Mouse (Mus musculus): ENCODE data around the gene Ppp1r13b. TPM values are rescaled to one million over a fixed set of nuclear protein-coding genes. Genes with fewer than 3 reads are reported as not detected.
"Not testable (repeated sequence)": the region's sequence is repeated elsewhere in the genome, so short reads cannot be mapped to it uniquely, and the experiment has no call there.

The Ppp1r13b gene
- 16.6 and 24.9 TPM in 2 replicates for polyA plus RNA-seq (2012; rRNA removed)

GRCm38 (mm10) chr12:111907970-111908681, at the start of gene Ppp1r13b:
Ppp1r13b (minus strand) TSS chr12:111908110.
- peak; percentile 82 for DNase-seq (ENCODE audit: low spot score)

- DNase-seq (ENCODE audit: low spot score): no peak
Measured at GRCm38 (mm10) chr12:111956173-111956572, 48.3 kb upstream of the Ppp1r13b start.

GRCm38 (mm10) chr12:111951701-111952100, 43.8 kb upstream of the Ppp1r13b start:
- no peak for DNase-seq (ENCODE audit: low spot score)

- DNase-seq (ENCODE audit: low spot score): no peak
Measured at GRCm38 (mm10) chr12:111950486-111950885, 42.6 kb upstream of the Ppp1r13b start.

- no peak for DNase-seq (ENCODE audit: low spot score)
Measured at GRCm38 (mm10) chr12:111946716-111947115, 38.8 kb upstream of the Ppp1r13b start.

- DNase-seq (ENCODE audit: low spot score): not testable (repeated sequence)
Measured at GRCm38 (mm10) chr12:111945765-111946655, 38.1 kb upstream of the Ppp1r13b start.

- no peak for DNase-seq (ENCODE audit: low spot score)
Measured at GRCm38 (mm10) chr12:111945115-111945514, 37.2 kb upstream of the Ppp1r13b start.

- DNase-seq (ENCODE audit: low spot score): not testable (repeated sequence)
Measured at GRCm38 (mm10) chr12:111944065-111944987, 36.4 kb upstream of the Ppp1r13b start.

- no peak for DNase-seq (ENCODE audit: low spot score)
Measured at GRCm38 (mm10) chr12:111943421-111944064, 35.6 kb upstream of the Ppp1r13b start.

GRCm38 (mm10) chr12:111938623-111939177, 30.8 kb upstream of the Ppp1r13b start:
- no peak for DNase-seq (ENCODE audit: low spot score)

- DNase-seq (ENCODE audit: low spot score): no peak
Measured at GRCm38 (mm10) chr12:111936706-111937550, 29.0 kb upstream of the Ppp1r13b start.

- DNase-seq (ENCODE audit: low spot score): no peak
Measured at GRCm38 (mm10) chr12:111933971-111934370, 26.1 kb upstream of the Ppp1r13b start.

GRCm38 (mm10) chr12:111933032-111933704, 25.3 kb upstream of the Ppp1r13b start:
- DNase-seq (ENCODE audit: low spot score): no peak

GRCm38 (mm10) chr12:111932513-111932912, 24.6 kb upstream of the Ppp1r13b start:
- DNase-seq (ENCODE audit: low spot score): no peak

GRCm38 (mm10) chr12:111931411-111932025, 23.6 kb upstream of the Ppp1r13b start:
- DNase-seq (ENCODE audit: low spot score): no peak

GRCm38 (mm10) chr12:111928411-111928966, 20.6 kb upstream of the Ppp1r13b start:
- DNase-seq (ENCODE audit: low spot score): no peak

- DNase-seq (ENCODE audit: low spot score): no peak
Measured at GRCm38 (mm10) chr12:111927338-111927737, 19.4 kb upstream of the Ppp1r13b start.

- no peak for DNase-seq (ENCODE audit: low spot score)
Measured at GRCm38 (mm10) chr12:111923117-111923516, 15.2 kb upstream of the Ppp1r13b start.
